8 mouse cellular contexts compared by ENCODE assay signal in genomic region chr8:22185431-22186397, GRCm38 (mm10). TPM values are rescaled to one million over a fixed set of nuclear protein-coding genes. Genes with fewer than 3 reads are reported as not detected.
DNase-seq lines count a peak whose midpoint lies in the region; ATAC-seq lines count a peak whose summit lies in the region.

Ckap2 (minus strand) TSS chr8:22185819.

- peak within 1 kb of the TSS; percentile 81 for H3K27ac ChIP-seq in intestine, embryonic 14.5 days (ENCODE audit: low read depth)

- peak; percentile 84 to 86 for DNase-seq in adrenal gland, adult 18-20 months (ENCODE audit: low spot score in 2 of 2)
- DNase-seq in embryo, embryonic 11 days = peak; percentile 96
- peak; percentile 91 for DNase-seq in gastrocnemius, postnatal 25 days
- peak; percentile 98 for DNase-seq in intestine, embryonic 14.5 days (ENCODE audit: low spot score)
- DNase-seq in left cerebral cortex, postnatal 14 days (ENCODE audit: low spot score in 2 of 2) = peak; percentile 80 to 87
- peak; percentile 94 for DNase-seq in mesoderm, embryonic 11.5 days (ENCODE audit: low read depth, low spot score)
- peak; percentile 77 to 78 for DNase-seq in right cerebral cortex, postnatal 36 days (ENCODE audit: low spot score in 2 of 2)
- DNase-seq in yolk sac, embryonic 10.5 days (ENCODE audit: low spot score) = peak; percentile 96

- H3K9ac ChIP-seq in intestine, embryonic 14.5 days (ENCODE audit: low read length) = peak within 1 kb of the TSS; percentile 64

- H3K36me3 ChIP-seq in intestine, embryonic 14.5 days (ENCODE audit: control insufficient read depth, insufficient read depth, low read length) = no peaks in the 10 kb centered on the region

- peaks cover 12% of the 10 kb centered on the region for H3K4me1 ChIP-seq in intestine, embryonic 14.5 days (replicated peaks; ENCODE audit: control insufficient read depth, insufficient read depth, low read length)

- intact Hi-C loops in left cerebral cortex, postnatal 14 days (cut with DNase I) = no loop called here

- no peaks in the 10 kb centered on the region for H3K27me3 ChIP-seq in intestine, embryonic 14.5 days (replicated peaks; ENCODE audit: control insufficient read depth, insufficient read depth, low read length)

- peak; percentile 98 for ATAC-seq in intestine, embryonic 14.5 days (replicated peaks; ENCODE audit: low FRiP score, low TSS enrichment, low read depth)

- H3K4me2 ChIP-seq in intestine, embryonic 14.5 days (ENCODE audit: low read length) = peak within 1 kb of the TSS; percentile 59

- H3K4me3 ChIP-seq in intestine, embryonic 14.5 days (ENCODE audit: low read depth, low read length) = peak within 1 kb of the TSS; percentile 77

- 3% methylated on average over 63 of the region's 63 CpGs for WGBS in intestine, embryonic 14.5 days

- H3K9me3 ChIP-seq in intestine, embryonic 14.5 days (ENCODE audit: control insufficient read depth, low read length) = no peaks in the 10 kb centered on the region

RNA-seq across cellular contexts. Expression of gene Ckap2, which starts in this region (rescaled TPM):
- total RNA-seq in adrenal gland, adult 18-20 months (2021) = 1 to 10 TPM; 1.3 to 1.6 TPM
- total RNA-seq in gastrocnemius, postnatal 25 days (2021) = under 1 TPM; 0.46 to 0.96 TPM
- 50.9 and 54.9 TPM in 2 replicates for polyA plus RNA-seq in intestine, embryonic 14.5 days (2014; fragmentation: Nextera tagmentation; extraction: Ambion mirVana)
- total RNA-seq in left cerebral cortex, postnatal 14 days (2021) = 1 to 10 TPM; 1.3 to 2.2 TPM

Comparison
In these comparisons a context has a peak if more than half of its experiments do, and no peak if none do; other contexts are left out.
1. Peak in every context shown above with its lines: DNase-seq, ATAC-seq, H3K4me3 ChIP-seq and H3K27ac ChIP-seq.
2. Peak in DNase-seq in gastrocnemius, postnatal 25 days; RNA of the gene not detected or under 1 TPM.